Mouse (Mus musculus): ENCODE measurements around the gene Scg5.

Gene Scg5

DNA sequence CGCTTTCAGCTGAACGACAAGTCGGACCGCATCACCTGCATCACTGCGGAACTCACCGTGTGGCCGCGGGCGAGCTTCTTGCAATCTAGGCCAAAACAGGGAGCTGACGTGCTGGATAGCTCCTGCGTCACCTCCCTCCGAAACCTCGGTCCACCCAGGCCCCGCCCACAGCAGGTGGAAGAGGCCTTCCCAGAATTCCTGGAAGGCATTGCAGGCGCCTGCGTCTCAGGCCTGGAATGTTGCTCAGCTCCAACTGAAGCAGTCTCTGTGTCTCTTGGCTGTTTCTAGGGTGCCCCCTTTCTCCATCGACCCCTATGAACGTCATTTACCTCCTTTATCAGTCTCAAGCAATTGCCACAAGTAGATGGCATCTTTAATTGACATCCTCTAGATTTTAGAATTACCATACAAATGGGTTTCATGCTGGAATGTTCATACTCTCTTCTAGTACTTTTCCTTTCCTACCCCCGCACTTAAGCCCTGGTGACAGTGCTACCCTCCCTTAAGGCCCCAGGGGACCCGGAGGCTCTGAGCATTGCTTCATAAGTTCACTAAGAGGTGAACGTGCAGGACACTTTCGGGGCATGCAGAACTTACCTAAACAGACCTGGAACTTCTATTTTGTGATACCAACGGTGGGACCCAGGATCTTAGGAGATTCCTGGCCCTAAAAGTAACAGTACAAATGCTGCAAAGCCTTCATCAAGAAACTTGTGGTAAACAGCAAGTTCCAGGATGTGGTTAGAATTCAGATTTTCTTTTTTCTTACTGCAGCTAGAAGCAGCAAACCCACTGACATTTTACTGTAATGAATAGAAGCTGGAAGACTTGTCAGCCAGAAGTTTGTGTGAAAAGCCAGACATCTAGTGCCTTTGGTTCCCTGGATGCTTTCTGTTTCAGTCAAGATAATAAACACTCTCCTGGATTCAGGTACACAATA lies at the start of gene Scg5:
TSS of gene Scg5 (minus strand) at position 179 of the 940 bp plus-strand sequence.
- peak; percentile 82 for DNase-seq

DNA sequence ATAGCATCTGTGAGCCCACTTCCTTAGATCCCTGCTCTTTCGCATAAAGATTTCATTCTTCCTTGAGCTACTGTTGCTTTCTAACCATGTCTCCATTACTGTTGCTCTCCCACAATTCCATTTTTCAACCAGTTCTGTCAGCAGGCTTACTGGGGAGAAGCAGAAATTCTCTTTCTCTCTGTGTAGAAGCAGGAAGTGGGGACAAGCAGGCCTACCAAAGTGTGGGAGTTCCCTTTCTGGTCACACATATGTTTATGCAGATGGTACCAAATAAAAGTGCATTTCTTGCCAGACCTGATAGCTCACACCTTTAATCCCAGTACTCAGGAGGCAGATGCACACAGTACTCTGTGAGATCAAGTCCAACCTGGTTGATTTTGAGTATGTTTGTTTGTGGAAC lies 41.2 kb upstream of the Scg5 start:
- no peak for DNase-seq

DNA sequence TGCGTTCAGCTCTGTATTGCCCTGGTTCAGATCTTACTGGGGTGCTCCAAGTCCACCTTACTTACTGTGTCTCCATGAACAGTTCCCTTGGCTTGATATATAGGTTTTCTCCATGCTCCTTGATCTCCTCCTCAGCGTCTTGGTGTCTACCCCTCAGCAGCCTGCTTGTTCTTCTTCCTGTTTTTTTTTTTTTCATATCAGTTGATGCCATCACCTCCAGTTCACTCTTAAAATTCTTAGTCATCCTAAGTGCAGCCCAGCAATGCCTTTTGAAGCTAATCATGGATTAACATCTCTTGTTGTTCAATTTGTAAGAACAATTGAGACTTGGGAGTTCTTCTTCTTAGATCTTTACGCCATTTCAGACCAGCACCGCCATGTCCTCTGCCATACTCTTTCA lies 39.5 kb upstream of the Scg5 start:
- no peak for DNase-seq

DNA sequence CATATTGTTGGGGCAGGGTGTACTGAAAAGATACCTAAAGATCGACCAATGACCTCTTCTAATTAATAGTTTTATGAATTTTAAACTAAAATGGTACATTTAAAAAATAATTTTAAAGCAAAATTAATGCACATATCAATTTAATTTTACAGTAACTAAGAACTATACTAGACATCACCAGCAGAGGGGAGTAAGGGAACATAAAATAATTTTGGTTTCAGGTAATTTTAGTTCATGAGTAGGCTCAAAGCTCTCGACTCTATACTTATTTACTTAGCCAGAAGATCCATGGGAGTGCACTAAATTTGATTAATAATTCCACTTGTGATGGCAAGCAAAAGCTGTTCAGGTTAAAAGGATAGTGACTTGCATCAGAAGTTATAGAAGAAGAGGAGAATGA lies 37.2 kb upstream of the Scg5 start:
- no peak for DNase-seq

DNA sequence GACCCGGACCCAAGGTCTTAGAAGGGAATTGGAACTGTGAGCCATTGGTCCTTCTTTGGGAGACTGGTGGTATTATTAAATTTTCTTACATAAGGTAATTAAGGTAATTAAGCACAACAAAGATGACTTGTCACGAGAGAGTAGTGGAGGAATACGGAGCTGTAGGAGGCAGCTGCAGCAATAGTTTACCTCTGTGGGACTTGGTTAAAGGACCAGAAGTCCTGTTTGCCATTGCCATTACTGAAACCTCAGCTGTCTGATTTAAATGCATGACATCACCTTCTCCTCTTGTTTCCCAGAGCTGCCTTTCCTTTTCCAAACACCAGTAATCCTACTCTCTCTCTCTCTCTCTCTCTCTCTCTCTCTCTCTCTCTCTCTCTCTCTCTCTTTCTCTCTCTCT lies 20.2 kb upstream of the Scg5 start:
- no peak for DNase-seq

DNA sequence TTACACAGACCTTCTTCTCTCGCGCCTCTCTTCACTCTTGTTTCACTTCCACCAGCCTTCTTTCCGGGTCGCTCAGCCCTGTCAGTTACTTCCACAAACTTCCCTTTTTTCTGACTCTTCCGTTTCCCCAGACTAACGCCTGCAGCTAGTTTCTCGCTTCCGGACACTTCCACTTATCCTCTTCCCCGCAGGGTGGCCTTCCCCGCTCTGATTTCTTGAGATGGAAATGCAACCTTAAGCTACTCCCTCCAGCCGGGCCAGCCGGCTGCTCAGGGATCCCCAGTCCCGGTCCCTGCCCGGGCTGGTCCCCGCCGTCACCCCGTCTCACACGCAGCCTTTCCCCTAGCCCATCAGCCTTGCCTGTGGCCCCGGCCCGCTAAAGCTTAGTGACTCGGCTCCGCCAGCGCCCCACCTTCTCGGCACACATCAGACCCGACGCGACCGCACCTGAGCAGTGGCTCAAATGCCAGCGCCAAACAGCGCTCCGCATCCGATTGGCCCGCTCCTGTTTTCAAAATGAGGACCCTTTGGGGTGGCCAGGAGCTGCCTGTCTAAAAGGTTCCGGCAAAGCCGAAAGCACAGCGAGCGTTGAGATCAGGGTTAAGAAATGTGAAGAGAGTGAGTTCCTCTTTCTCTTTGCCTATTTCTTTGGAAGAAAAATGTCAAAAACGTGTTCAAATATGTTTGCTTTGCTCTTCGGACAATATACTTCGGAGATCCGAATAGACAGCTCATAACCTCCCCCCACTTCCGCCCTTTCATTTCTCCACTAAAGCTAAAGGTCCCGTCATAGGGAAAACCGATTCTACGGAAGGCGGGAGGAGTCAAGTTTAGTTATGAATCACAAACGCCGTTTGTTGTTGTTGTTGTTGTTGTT lies 19.6 kb upstream of the Scg5 start, which contains the start of gene Arhgap11a:
TSS of gene Arhgap11a (minus strand) at position 417 of the 877 bp plus-strand sequence.
- DNase-seq: peak; percentile 86

DNA sequence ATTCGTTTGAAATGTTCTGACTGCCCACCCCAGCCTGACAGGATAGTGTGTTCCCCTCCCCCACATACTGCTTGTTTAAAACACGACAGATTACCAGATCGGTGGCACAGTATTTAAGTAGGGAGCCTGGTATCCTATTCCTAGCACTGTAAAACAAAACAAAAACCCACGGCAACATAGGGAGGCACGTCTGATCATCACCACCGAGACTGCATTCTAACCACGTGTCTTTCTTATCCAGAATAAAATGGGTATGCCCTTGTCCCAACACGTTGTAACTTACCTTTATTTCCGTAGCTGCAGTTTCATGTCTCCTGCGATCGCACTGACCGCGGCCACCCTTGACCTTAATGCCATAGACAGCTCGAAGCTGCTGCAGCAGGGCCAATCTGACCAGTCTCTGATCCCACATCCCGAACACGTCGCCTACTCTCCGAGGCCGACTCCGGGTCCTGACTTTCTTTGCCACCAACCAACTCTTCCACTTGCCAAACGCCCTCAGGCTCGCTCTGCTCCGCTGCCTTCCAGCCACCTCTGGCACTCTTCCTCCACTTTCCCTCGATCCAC lies 18.8 kb upstream of the Scg5 start:
- DNase-seq: no peak

DNA sequence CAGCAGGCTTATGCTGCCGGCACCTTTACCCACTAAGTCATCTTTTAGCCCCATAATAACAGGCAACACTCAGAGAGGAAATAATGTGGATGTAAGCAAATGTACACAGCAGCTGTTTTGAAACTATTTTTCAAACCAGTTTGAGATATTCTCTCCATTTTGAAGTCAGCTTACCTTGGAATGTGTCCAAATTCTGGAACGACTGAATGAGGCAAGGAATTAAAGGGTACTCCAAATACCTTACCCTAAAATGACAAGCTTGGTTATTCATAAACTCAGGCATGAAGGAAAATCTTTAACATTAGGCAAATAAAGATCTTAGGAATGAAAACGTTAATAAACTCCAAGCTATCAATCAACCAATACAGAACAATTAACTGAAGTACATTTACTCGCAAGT lies 16.2 kb upstream of the Scg5 start:
- no peak for DNase-seq

DNA sequence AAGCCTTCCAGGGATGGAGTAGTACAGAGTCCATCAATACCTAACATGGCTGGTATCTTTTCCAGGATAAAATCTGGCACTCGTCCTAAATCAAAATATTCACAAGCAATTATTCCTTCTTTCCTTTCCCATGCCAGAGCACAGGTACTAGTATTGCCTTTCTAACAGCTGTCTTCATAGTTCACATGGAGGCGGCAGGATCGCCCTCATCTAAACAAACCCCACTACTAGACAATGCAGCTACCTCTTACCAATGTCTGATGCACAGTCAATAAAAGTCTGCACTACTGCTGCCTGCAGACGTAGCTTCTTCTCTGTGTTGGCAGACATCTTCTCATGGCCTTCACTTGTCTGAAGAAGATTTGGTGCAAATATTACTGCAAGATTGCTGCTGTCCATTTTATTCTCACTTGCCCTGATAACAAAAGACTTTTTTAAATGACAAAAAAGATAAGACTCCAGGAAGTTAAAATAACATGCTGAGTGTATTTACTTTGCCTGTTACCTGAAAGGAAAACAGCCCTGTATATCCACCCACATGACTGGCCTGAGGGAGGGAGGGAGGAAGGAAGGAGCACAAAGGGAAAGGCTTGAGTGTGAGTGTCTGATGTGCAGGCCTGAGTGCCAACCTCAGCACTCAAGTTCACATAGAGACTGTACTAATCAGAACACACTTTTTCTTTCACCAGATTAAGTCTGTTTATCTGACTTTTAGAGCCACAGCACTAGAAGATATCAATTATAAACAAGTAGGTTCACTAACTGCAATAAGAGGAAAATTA lies 12.9 kb upstream of the Scg5 start:
- DNase-seq: no peak

DNA sequence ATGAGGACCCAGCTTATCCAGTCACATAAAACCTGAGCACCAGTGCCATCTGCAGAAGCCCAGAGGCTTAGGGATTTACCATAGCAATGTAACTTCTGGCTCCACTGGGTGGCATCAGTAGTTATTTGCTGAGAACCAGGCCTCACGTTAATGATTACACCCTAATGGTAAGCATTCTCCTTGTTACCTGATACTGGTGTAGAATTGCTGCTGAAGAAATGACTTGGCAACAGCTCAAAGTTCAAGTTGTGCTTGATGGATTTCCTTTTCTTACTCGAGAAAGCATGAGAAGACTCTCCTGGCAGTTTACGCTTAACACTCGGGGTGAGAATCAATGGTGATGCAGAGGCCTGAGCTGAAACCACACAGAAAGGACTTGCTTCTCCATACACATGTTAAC lies 10.6 kb upstream of the Scg5 start:
- no peak for DNase-seq

DNA sequence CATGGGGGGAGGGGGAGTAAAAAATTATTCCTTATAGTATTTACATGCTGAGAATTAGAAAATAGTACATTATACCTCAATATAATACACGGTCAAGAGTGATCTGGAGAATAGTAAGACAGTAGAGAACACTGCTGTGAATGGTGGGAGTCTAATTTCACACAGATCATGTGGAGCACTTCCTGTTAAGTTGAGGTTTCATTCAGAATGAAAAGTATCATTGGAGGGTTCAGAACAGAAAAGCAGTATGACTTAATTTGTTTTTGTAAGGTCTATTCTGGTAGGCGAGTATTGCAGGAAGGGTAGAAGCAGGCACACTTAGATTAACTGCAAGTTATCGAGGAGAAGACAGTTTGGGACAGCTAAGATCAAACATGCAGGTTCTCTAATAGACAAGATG lies 6.3 kb upstream of the Scg5 start:
- DNase-seq: no peak

DNA sequence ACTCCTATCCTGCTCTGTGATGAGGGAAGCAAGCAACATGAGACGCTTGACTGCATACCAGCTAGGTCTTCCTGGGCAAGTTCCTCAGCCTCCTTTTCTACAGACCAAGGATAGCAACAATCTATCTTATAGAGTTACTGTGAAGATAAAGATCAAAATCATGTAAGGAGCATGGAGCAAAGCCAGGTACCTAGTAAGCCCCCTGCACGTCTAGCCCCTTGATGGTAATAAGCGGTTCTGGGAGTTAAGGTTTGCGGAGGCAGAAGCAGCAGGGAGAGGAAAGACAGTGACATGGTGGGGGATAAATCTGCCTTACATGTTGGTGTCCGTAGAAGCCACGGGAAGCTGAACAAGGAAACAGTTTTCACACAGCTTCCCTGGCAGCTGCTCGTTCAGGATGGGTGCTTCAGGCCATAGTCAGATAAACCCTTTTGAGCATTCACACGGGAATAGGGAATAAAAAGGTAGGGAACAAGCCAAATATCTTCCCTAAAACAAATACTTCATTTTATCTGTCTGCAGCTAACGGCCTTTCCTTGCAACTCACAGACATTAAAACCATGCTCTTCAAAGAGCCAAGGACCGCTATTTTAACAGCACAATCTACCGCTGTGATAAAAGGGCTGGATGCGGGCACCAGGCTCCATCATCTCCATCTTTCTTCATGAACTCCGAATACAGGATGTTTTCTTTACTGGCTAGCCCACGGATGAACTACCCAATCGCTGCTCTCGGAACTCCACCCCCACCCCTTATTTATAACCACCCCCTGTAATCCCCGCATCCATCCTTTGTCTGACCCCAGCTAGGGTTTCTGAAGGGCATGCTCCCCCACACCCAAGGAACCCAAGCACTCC lies 607 bp downstream of the Scg5 start:
- DNase-seq: no peak

DNA sequence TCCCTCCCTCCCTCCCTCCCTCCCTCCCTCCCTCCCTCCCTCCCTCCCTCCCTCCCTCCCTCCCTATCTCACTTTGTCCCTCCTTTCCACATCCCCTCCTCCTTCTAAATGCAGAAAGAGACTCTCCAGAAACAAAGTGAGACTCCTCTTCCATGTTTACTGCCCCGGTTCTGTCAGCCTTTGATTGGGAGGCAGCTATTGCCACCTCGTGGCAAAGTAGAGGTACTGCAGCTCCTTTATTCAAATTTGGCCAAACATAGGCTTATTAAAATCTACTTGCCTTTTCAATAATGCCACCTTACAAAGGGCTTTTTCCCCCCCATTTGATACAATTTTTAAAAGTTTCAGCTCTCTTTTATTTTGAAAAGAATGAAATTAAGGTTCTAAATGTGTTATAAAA lies 5.0 kb downstream of the Scg5 start:
- no peak for DNase-seq

DNA sequence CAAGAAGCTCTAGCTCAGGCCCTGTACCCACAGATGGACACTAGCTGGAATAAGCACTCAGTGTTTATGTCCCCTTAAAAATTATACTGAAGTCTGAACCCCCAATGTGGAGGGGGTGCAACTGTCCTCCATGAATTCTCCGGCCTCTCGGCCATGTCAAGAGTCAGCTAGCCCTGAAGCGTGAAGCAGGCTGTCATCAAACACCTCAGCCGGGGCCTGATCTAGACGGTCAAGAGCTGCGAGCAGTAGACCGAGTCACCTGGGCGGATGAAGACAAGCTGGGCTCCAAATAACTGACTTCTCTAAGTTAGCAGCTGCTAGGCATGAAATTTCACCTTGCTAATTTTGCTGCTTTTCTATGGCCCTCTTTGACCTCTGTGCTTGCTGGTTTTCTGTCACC lies 6.6 kb downstream of the Scg5 start:
- DNase-seq: no peak

DNA sequence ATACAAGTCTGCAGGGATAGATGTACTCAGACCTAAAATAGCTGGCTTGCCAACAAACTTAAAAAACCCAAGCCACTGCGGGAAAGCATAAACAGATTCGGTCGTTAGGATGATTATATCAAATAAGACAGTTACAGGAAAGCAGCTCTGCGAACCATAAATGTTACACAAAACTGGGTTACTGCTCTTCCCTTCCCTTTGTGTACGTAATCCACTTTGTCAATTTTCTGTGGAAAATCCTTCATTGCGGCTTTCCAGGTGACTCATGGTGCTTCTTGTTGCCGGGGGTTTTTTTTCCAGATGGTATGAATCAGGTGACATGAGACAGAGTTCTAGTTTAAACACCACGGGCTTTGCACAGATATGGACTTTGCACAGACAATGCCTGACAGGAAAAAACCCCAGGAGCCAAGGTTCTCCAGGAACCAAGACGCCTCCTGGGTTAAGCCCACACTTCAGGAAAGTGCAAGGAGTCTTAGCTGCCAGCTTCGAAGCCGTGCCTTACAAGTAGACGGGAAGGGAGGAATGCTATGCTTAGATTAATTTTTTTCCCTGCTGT lies 7.7 kb downstream of the Scg5 start:
- no peak for DNase-seq

DNA sequence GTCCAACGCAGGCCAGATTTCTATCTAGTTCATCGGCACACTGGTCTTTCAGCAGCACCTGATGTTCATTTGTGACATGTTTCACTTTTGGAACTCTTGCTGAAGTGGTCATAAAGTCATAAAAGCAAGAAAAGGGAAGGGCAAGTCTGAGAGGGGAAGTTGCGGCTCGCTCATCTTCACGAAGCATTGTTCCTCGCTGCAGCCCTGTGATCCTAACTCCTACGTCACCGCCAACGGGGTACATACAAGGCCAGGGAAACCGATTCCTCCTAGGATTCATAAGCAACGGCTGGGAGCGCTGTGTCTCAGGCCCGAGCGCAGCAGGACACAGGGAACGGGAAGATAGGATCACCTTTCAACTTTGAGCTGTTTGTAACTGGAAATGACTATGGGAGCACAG lies 8.8 kb downstream of the Scg5 start:
- no peak for DNase-seq

DNA sequence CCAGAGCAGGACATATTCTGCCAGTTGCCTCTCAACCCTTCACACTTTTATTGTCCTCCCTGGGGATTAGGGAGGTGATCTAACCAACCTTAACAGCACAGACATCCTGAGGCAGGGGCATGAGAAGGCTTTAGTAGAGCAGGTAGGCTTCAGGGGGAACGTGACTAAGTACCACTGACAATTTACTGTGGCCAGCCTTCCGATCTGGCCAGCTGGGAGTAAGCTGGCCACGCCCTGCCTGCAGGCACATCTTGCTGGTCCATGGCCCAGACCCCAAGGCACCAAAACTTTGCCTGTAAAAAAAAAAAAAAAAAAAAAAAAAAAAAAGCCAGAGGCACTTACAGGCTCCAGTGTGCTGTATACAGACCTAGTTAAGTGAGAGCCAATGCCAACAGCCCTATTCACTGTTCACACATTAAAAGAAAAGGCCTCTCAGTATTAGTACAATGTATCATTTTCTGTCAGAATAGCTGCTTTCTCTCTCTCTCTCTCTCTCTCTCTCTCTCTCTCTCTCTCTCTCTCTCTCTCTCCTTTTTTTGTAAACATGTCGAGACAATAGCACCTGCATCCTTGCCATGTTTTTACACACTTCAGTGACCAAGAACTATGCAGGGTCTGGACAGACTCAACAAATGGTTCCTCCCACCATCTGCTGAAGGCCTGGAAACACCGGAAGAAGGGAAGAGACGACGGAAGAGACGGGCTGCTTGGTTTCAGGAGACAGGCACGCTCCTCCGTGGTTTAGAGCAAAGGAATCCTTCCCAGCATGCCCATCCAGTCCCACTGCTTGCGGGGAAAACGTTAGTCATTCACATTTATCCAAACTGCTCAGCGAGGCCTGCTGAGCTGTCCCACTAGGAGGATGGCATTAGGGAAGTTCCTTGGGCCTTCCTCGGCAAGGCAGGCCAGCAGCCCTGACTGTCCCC lies 11.0 kb downstream of the Scg5 start:
- DNase-seq: no peak

DNA sequence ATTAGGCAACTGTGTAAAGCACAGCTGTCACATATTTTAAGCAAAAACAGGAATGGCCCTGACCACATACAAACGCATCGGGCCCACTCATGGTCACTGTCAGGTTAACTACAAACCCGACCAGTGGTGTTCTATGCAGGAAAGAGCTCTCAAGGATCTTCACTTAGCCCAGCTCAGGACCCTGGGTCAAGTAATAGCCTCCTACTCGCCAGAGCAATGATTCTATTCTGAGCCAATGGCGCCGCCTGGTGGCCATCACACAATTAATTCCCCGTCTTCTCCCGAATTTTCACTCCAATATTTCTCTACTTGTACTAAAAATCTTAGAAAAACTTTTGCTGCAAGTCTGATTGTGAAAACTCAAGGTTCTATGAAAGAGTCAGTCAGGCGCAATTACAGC lies 21.3 kb downstream of the Scg5 start:
- peak; percentile 75 for DNase-seq

DNA sequence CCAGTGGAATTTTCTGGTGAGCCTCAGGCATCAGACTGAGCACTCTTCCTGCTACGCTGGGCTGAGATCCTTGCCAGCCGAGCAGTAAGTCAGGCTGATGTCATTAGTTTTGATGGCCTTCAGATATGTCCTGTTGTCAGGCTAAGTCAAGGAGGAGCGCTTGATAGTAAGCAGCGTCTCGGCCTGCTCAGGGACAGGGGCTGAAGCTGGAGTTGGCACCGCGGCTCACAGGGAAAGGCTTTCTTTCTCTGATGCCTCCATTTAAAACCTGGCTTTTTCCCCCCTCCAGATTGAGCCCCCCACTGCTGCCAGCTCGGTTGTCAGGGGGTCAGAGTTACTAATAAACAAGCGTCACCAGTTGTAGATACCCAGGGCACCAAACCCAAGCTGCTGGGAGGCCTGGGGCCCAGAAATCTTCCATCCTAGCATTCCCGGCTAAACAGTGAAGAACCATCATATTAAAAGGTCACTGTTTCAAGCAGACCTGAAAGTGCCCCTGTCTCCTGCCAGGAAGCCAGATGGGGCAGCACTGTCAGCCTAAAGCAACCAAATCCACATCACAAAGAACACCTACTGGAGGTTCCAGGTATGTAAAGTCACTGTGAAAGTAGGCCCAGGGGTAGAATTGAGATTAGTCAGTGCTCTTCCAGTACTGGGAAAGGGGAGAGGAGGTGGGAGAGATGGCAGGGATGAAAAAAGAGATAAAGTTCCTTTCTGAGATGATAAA lies 21.9 kb downstream of the Scg5 start:
- no peak for DNase-seq

DNA sequence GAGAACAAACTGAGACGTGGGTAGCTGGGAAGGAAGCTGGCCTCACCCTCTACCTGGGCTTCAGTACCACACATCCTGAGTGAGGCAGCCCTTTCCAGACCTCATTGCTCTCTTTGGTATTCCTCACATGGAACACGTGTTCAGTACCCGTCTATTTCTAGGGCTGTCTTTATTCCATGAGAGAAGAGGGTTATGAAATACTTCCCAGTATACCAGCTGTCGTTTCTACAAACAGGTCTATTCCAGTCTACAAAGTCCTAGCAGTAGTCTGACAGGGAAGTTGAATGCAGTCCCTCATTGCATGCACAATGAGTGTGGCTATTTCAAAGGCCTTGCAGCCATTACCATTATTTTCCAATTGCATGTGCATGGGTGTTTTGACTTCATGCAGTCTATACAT lies 23.2 kb downstream of the Scg5 start:
- no peak for DNase-seq

Data from right cerebral cortex, postnatal 14 days (tissue).